Mouse (Mus musculus): ENCODE measurements around the gene Kif5c.

Kif5c gene

DNA sequence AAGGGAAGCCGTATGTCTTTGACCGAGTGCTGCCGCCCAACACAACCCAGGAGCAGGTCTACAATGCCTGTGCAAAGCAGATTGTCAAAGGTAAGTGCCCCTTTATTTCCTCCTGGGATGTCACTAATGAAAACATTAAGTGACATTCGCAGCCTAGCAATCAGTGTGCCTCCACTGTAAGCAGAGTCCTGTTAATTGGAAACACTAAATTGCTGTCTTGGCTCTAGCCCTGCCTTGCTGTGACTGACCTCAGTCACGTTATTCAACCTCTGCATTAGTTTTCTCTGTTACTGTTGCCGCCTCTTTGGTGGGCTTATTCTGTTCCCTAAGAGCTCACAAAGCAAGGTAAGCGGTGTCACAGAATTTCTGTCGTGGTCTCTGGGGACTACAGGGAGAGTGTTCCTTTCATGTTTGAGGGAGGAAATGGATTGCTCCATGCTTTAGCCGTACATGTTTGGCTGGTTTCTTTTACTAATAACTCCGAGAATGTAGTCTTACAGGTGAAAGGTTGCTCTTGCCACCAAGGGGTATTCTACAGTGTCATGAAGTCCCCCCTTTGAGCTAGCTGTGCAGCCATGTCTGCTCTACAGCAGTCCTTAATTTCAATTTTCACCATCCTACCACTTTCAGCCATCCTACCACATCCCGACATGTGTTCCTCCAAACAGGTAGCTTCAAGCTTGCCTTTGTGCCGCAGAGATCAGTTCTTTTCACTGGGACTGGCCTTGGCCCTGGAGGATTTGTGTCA lies 52.8 kb downstream of the Kif5c start:
- no peak for DNase-seq (ENCODE audit: low spot score)

DNA sequence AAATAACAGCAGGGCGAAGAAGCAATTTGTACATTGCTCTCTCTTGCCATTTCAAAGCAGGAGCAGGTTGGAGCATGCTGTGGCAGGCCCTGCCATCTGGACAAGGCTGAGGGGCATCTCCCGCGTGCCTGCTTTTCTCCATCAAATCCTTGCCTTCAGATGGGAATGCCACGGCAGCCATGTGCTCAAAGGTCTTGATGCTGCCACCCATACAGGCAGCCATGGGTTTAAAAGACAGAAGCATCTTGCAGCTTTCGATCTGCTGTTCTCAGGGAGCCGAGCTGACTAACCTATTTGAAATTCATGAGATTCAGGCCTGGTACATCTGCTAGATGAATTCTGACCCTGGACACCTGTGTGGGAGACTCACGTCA lies 53.4 kb downstream of the Kif5c start:
- DNase-seq (ENCODE audit: low spot score) = no peak

DNA sequence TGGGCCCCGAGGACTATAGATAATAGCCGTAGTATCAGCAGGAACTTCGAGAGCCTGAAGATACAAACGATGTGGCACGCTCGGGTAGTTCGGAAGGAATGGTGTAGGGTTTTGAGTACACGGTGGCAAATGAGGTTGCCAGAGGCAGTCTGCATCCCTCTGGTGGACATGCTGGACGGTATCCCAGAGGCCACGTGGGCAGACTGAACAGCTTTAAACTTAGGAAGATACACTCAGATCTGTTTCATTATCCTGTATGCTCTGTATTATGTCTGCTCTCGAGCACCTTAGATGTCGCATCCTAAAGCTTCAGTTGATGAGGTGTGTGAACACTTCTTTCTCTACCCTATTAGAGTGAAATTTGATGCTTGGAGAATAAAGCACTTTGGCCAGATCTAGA lies 56.9 kb downstream of the Kif5c start:
- no peak for DNase-seq (ENCODE audit: low spot score)

DNA sequence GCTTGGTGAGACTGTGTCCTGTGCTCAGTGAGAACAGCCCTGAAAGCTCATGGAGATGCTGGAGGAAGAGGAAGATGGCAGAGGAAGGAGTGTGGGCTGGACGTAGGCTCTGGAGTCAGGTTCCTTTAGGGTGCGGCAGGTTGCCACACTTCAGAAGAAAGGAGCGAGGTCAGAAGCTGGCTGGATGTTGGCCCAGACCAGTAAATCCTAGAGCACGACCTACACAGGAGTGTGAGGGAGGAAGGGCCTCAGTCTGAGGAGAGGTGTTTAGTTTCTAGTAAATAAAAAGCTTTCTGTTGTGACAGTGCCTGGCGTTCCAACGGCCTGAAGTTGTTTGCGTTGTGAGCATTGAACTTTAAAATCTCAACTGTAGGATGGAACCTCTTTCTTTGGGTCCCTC lies 59.3 kb downstream of the Kif5c start:
- no peak for DNase-seq (ENCODE audit: low spot score)

DNA sequence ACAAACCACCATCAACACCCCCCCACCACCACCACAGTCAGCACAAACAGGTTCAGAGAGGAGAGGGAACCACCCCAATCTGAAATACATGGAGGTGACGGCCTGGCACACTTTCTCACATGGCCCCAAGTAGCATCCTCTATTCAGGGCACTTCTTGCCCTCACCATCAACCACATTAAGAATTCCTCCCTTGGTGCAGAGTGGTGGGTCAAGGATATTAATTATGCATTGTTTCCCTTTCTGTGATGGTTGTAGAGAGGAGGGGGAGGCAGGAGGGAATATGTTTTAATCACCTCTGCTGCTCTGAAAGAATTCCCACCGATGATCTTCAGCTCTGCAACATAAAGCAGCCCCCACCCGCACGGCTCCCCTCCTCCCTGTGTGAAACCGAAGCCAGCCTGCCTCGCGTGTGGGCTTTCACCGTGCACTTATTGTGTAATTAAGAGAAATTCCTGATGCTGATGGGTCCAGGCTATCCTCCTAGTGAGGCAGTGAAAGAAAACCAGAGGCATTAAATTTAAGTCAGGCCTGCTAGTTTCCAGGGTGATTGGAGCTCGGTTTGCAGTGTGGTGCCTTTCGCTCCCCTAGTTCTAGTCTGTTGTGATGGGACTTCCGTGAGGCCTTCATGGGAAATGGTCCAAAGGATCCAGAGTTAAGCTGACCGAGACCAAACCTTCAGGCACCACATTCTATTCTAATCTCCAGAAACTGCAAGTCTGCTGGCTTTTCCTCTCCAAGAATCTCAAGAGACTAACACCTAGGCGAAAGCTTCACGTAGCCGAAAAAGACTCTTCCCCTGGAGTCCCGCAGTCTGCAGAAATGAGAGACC lies 60.3 kb downstream of the Kif5c start:
- no peak for DNase-seq (ENCODE audit: low spot score)

DNA sequence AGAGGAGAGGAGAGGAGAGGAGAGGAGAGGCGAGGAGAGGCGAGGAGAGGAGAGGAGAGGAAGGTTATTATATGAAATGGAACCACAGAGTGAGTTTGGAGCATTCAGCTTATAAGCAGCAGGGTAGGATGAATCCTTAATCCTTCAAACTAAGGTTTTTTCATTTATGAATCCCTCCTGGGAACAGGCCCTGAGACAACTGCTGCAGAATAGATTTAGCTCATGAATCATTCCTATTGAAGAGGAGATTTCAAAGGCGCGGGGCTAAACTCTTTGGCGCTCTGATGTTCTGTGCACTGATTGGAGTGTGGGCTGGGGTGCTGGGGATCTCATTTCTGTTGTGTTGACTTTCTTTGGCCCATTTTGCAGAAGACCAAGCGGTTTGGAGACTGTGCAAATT lies 63.7 kb downstream of the Kif5c start:
- no peak for DNase-seq (ENCODE audit: low spot score)

DNA sequence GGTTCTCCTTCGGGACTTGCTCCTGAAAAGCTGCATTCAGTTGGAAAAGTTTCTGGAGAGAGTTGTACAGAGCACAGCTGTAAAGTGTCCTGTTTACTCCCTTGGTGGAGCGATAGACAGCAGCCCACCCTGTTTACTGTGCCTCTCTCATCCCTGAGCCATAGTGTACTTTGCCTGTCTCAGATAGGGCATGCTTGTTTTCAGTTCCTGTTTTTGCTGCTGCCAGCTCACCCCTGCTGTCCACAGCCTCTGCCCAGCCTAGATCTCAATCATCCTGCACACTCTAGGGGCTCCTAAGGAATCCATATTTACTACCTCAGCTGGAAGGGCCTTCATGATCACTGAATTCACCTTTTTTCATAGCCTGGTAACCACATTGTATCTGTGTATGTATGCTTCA lies 65.7 kb downstream of the Kif5c start:
- DNase-seq (ENCODE audit: low spot score) = no peak

DNA sequence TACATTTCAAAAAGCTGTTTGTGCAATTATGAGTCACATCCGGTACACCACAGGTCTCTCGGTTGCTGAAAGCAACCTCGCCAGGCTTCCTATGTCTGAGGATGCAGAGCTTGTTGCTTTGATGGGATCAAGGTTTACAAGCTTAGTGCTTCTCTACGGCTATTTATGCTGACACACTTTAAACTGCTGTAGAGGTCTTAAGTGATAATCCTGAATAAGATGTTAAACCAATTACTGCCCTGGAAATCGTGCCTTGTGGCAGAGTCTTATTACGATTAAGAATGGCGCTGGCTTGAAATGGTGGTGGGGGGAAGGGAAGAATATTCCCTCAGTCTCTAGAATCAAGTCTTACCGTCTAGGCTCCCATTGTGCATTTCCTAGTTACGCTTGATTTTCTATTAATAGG lies 71.3 kb downstream of the Kif5c start:
- DNase-seq (ENCODE audit: low spot score) = no peak

DNA sequence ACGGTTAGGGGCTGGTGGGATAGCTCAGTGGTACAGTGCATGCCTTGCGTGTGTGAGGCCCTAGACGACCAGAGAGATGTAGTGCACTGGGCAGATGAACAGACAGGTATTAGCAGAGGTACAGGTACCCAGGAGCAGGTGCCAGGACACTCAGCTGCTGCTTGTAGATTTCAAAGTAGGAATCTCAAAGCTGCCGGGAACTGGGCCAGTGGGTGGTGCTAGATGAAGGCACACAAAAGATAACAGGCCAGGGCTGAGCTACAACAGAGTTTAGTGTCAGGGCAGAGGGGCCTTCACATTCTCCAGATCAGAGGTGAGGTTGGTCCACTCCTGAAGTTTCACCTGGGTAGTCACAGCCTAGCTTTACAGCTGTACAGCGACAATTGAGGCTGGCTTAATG lies 72.3 kb downstream of the Kif5c start:
- DNase-seq (ENCODE audit: low spot score) = no peak

DNA sequence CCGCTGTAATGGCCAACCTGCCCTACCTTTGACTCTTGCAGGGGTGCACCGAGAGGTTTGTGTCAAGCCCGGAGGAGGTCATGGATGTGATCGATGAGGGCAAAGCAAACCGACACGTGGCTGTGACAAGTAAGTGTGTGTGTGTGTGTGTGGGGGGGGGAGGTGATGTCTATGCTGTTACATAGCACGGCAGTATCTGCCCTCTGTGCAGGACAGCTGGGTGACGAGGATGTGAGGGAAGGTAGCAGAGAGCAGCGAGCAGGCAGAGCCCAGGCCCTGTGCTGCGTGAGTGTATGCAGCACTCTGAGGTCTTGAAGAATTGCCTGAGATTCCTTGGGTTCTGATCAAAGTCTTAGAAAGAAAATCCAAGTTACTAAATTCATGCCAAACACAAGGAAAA lies 75.6 kb downstream of the Kif5c start:
- DNase-seq (ENCODE audit: low spot score) = no peak

DNA sequence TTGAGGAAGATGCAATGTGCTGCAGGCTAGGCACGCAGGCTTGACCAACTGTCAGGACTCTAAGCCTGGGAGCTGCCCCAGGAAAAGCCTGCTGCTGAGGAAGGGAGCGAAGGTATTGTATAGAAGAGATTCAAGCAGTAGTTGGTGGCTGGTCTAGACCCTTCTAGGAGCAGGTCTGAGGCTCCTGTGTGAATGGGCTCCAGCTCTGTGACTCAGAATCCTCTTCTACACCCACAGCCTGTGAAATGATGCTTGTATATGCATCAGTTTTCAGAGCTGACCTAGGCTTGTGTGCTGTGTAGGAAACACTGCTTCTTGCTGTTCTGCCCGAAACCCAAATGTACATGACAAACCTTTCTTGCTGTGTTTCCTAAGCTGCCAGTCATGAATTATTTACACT lies 76.4 kb downstream of the Kif5c start:
- DNase-seq (ENCODE audit: low spot score) = no peak

DNA sequence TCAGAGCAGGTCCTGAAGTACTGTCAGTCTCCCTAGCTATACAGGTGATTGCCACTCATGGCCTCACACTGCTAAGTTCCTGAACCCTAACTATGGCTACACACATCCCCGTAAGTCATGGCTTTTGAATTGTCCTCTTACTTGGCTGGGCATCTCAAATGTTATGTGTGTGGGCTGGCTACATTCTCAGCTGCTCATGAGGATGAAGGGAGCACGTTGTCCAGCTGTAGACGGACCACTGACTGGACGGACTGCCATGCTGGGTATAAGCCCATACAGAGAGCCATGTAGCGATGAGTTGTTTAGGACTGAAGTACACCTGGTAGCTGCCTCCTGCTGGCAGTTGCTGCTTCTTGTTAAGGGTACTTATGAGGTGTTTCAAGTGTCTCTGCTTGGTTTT lies 79.8 kb downstream of the Kif5c start:
- no peak for DNase-seq (ENCODE audit: low spot score)

DNA sequence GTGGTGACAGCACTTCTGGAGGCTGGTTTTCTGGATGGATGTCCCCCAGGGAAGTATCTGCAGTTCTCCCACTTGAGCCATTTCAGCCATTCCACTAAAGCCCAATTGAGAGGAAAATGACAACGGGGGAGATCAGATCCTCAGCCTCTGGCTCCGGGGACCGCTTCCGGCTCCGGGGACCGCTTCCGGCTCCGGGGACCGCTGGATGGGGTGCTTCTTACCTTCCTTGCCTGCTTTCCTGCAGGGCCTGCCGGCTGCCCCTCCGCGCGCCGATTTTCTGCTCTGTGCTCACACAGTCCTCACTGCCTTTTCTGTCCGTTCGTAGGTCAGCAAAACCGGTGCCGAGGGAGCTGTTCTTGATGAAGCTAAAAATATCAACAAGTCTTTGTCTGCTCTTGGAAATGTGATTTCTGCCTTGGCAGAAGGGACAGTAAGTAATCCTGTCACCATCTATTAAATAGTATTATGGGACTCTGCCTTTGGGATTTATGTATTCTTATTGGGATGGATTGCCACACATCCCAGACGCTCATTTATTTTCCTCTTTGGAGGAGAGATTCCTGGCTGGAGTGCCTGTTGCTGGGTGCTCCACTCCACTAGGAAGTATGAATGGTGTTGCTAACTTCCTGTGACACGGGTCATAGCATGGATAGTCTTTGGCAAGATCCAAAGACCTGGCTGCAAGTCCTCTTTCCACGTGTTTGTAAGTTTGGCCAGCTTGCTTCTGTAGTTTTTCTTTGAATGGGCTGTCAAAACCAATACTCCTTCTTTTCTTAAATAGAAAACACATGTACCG lies 81.3 kb downstream of the Kif5c start:
- no peak for DNase-seq (ENCODE audit: low spot score)

DNA sequence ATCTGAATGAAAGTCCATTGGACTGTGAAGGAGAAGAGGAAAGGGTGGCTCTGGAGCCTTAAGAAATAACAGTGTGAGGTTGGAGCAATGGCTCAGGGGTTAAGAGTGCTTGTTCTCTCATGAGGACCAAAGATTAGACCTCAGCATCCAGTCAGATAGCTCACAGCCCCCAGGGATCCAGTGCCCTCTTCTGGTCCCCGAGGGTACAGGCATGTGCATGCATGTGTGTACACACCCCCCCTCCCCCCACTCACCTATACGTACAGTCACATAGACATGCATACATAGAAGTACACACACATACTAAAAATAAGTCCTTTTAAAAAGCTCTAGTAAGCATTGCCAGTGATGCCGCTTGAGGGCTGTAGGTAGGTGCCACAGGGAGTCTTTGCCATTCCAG lies 91.1 kb downstream of the Kif5c start:
- no peak for DNase-seq (ENCODE audit: low spot score)

DNA sequence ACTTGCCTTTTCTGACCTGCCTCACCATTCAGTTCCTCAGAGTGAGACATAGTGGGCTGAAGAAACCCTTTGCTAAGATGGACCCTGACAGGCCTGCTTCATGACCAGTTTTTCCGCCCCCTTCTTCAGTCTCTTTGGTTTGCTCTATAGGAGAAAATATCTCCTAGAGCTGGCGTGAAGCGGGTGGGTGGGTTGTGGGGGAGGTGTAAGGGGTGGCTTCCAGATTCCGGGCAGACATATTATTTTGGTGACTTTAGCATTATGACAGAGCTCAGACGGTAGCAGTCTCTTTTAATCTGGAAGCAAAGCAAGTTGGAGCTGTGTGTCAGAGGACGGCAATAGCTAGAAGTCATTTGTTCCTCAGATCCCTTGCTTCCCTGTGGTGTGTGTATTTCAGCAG lies 92.6 kb downstream of the Kif5c start:
- DNase-seq (ENCODE audit: low spot score) = no peak

DNA sequence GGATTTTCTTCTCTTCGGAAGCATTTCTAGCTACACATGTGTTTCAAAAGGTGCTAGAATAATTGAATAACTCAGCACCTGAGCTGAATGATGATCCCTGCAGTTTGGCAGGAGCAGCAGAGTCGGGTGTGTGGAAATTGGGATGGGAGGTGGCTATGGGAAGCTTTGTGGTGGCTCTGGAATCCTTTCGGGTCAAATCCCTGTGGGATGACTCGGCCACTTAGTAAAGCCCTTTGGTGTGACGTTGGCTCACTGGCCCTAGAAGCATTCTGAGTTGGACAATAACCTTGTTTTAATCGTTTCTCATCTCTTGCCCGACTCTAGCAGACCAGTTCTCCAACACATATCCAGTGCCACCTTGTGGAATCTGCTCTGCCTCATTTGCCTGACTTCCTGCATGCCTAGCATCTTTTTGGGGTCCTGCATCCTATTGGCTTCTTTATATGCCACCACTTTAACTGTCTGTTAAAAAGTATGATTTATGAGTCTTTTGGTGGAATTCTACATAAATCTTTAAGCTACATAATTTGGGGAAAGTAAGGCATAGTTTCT lies 93.3 kb downstream of the Kif5c start:
- no peak for DNase-seq (ENCODE audit: low spot score)

DNA sequence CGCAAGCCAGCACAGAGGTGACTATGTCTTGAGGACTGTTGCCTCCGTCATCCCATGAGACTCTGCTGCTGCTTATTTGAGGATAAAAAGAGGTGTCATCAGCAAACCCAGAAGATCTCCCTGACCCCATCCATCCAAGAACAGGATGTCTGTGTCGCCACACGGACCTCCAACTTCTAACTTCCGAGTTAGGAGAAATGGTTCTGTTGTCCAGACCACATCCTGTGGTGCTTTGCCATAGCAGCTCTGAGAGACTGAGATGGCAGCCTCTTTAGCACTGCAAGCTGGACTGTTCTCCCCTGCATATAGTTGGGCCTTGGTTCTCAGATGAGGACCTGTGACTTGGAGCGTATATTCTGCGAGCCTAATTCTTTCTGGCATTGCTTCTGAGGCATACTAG lies 97.4 kb downstream of the Kif5c start:
- DNase-seq (ENCODE audit: low spot score) = no peak

DNA sequence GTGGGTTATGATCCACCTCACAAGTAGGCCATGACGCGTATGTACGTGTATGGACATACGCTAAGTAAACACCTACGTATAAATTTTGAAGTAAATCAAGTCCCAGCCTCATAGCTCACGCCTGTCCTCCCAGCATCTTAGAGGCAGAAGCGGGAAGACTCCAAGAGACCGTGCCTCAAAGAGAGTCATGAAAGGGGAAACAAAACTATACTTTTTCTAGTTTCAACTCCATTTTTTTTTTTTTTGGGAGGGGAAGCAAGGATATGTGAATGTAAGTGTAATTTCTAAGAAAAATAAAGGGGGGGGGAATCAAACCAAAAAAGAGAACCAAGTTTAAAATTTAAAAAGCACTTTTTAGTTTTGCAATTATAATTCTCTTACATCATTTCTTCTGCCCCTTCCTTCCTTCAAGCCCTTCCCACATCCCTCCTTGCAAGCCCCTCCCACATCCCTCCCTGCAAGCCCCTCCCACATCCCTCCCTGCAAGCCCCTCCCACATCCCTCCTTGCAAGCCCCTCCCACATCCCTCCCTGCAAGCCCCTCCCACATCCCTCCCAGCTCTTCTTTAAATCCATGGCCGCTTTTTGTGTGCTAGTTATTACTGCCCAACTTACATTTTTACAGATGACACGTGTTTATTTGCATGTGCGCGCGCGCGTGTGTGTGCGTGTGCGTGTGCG lies 98.5 kb downstream of the Kif5c start:
- DNase-seq (ENCODE audit: low spot score) = no peak

DNA sequence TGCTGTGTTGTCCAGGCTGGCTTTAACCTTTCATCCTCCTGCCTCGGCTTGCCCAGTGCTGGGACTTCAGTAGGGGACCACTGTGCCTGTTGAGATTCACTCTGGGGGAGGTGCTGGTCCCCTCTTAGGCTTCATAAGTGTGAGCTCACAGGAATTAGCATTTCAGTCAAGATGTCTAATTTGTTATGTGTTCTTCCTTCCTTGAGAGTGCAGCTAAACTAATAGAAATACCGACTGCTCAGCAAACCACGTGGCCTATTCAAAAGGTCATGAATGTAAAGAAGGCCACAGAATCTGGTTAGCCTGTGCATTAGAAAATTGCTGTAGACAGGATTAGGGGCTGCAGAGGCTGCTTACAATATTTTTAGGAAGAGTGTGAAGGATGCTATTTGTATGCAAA lies 99.4 kb downstream of the Kif5c start:
- no peak for DNase-seq (ENCODE audit: low spot score)

DNA sequence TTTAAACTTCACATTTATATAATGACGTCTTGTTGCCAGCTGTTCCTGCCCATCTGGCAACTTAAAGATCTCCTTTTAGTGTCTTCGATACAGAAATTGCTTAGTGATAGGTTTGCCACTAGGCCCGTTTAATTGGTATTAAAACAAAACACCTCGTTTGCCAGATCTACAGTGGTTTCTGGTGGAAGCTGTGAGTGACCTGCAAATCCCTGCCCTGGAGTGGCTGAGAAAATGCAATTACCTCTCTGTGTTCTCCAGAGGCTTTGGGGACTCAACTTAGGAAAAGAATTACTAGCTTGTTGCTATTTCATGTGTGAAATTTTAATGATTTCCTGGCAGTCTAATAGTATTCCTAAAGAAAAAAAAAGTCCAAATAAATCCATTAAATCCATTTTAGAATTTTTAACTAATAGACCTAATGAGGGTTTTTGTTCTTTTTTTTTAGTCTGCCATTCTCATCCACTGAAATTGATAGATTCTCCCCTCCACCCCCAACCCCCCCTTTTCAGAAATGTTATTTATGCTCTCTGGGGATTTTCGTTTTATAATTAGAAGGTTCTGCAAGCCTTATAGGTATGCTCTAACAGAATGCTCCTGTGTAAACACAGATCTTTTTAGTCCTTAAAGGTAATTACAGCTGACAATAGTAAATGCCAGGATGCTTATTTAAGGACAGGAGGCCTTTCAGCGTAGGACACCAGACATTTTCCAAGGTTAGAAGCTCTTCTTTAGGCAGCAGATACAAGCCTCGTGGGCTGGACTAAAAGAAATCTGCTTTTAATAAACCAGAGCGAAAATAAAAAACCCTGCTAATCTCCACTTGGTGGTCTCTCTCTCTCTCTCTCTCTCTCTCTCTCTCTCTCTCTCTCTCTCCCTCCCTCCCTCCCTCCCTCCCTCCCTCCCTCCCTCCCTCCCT lies 100.1 kb downstream of the Kif5c start:
- no peak for DNase-seq (ENCODE audit: low spot score)

DNA sequence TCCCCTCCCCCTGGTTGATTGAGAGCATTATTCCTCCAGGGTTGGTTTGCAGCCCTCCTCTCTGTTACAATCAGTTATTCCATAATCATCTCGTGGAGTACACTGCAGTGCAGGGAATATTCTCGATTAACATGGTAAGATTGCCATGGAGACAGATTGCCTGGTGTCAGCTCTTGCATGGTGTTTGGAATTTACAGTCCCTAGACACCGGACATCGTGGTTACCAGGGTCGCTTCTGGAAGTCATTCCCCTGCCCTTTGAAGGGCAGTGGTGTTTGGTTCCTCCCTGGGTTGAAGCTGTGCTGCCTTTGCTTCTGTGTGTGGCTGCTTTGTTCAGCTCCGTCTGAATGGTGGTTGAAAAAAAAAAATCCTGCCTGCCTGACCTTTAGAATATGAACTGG lies 100.8 kb downstream of the Kif5c start:
- no peak for DNase-seq (ENCODE audit: low spot score)
